Mouse (Mus musculus) G1E (cell line): ENCODE data around the gene Rbmx2. TPM values are rescaled to one million over a fixed set of nuclear protein-coding genes. Genes with fewer than 3 reads are reported as not detected.
A peak's percentile ranks its signal among the peaks of the same experiment; 100 is the strongest.

Source experiments
- ATAC-seq: 2 replicates; pipeline ENCODE4 v1.8.0; 2016; ENCODE audit warnings: mild to moderate bottlenecking; ENCODE audit not compliant: insufficient number of reproducible peaks, poor library complexity, low FRiP score, severe bottlenecking; ENCODE audit errors: extremely low read depth
- DNase-seq: peaks from one replicate; pipeline ENCODE4 v3.0.0; 2012; ENCODE audit warnings: low spot score
- H3K27me3 ChIP-seq: 2 replicates; pipeline ENCODE4 v1.6.1; 2012; ENCODE audit warnings: mild to moderate bottlenecking, low read length, inconsistent platforms; ENCODE audit not compliant: insufficient read depth
- H3K36me3 ChIP-seq: replicated peaks from 2 replicates; pipeline ENCODE3; 2012; ENCODE audit warnings: mild to moderate bottlenecking, inconsistent platforms
- H3K4me1 ChIP-seq: 2 replicates; pipeline ENCODE4 v1.6.1; 2012; ENCODE audit warnings: low read depth, low read length, inconsistent platforms, mixed read lengths; ENCODE audit not compliant: insufficient read depth
- H3K4me3 ChIP-seq: 2 replicates; pipeline ENCODE4 v1.5.1; 2012; ENCODE audit warnings: low read depth, mild to moderate bottlenecking, inconsistent platforms, low read length, moderate library complexity, mixed read lengths
- H3K9me3 ChIP-seq: replicated peaks from 2 replicates; pipeline ENCODE4 v1.6.1; 2012; ENCODE audit warnings: inconsistent platforms
- CTCF ChIP-seq: IDR thresholded peaks from 2 replicates; pipeline ENCODE4 v1.5.1; 2012; ENCODE audit warnings: low read depth, low read length, inconsistent platforms, mixed read lengths
- GATA1 ChIP-seq: IDR thresholded peaks from 2 replicates; pipeline ENCODE4 v1.6.1; 2012; ENCODE audit warnings: borderline replicate concordance, low read length, inconsistent platforms, mixed read lengths
- GATA2 ChIP-seq: IDR thresholded peaks from 2 replicates; pipeline ENCODE4 v1.6.1; 2012; ENCODE audit warnings: low read depth, low read length, inconsistent platforms, borderline replicate concordance
- POLR2AphosphoS5 ChIP-seq: IDR thresholded peaks from 2 replicates; pipeline ENCODE4 v1.6.1; 2012; ENCODE audit warnings: low read depth, low read length, inconsistent platforms; ENCODE audit not compliant: insufficient replicate concordance
- TAL1 ChIP-seq: conservative IDR thresholded peaks from 2 replicates; pipeline ENCODE4 v1.6.1; 2012; ENCODE audit warnings: low read depth, low read length, inconsistent platforms, mixed read lengths
- polyA plus RNA-seq: library from polyadenylated mRNA; stranded (reverse); fragments of >175 nt; gene quantifications from 2 replicates; pipeline ENCODE4 v1.2.3, GENCODE M21; 2012
- total RNA-seq, 2 experiments: library from RNA; stranded (forward) in 1 of 2; stranded (reverse) in 1 of 2; fragments of 200-1000 nt in 1 of 2; fragments of >200 nt in 1 of 2; fragmentation: Nextera tagmentation in 1 of 2; gene quantifications; 2 replicates each; pipeline ENCODE4 v1.2.3; 2014 to 2017

Rbmx2 gene
- total RNA-seq (2014; fragmentation: Nextera tagmentation) (16.2 and 17.0 TPM in 2 replicates), total RNA-seq (2017) (19.9 and 20.7 TPM in 2 replicates), polyA plus RNA-seq (11.2 and 11.4 TPM in 2 replicates)

GRCm38 (mm10) chrX:48694864-48695371, at the start of gene Rbmx2:
Gene Rbmx2, plus strand, starts transcription at chrX:48695004.
- TF ChIP-seq TAL1: no peak
- no peak for TF ChIP-seq GATA2
- TF ChIP-seq CTCF: no peak
- TF ChIP-seq GATA1: no peak
- TF ChIP-seq POLR2AphosphoS5: no peak
- H3K4me1 ChIP-seq: peaks cover 13% of the 10 kb centered on the region
- H3K36me3 ChIP-seq: peaks cover 19% of the 10 kb centered on the region
- DNase-seq (peak; percentile 73), ATAC-seq (peak; percentile 73)
- H3K4me3 ChIP-seq: peak within 1 kb of the TSS; percentile 76
- H3K27me3 ChIP-seq: no peaks in the 10 kb centered on the region
- H3K9me3 ChIP-seq: no peaks in the 10 kb centered on the region

DNA sequence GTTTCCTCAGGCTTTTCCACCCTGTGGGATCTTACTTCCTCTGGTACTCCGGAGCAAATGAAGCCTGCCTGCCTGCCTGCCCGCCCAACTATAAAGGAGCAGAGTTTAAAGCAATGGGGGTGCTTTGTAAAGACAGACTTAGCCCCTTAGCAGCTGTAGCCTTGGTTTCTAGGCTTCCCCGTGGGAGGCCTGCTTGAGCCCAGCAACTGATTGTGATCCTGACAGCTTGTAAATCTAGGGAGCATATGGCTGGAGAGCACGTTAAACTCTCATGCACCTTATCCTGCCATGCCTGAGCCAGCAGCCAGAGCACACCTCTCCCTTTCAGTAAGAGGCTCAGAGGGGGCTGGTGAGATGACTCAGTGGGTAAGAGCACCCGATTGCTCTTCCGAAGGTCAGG, 28.0 kb upstream of the Rbmx2 start:
- Histone ChIP-seq H3K9me3 (no peaks in the 10 kb centered on the region), H3K27me3 (no peaks in the 10 kb centered on the region), H3K4me3 (no peak overlapping the region), H3K4me1 (no peaks in the 10 kb centered on the region), H3K36me3 (peaks cover 2% of the 10 kb centered on the region)
- TF ChIP-seq GATA2 (no peak), GATA1 (no peak), TAL1 (no peak), POLR2AphosphoS5 (no peak), CTCF (no peak)
- no peak for DNase-seq
- ATAC-seq: no peak

DNA sequence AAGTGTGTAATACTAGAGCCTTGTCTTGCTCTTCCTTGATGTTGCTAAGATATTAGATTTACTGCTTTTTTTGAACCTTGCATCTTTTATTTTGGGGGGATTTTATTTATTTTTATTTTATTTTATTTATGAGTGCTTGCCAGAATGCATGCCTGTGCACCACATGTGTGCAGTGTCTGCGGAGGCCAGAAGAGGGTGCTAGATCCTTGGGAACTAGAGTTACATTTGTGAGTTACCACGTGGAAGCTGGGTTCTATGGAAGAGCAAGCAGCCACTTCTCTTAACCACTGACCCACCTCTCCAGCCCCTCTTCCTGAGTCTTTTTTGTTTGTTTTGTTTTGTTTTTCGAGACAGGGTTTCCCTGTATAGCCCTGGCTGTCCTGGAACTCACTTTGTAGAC, 25.2 kb upstream of the Rbmx2 start:
- no peak overlapping the region for H3K4me3 ChIP-seq
- no peak for DNase-seq
- no peaks in the 10 kb centered on the region for H3K36me3 ChIP-seq
- no peaks in the 10 kb centered on the region for H3K9me3 ChIP-seq
- no peak for TF ChIP-seq POLR2AphosphoS5
- TF ChIP-seq TAL1: no peak
- TF ChIP-seq CTCF: no peak
- TF ChIP-seq GATA1: no peak
- TF ChIP-seq GATA2: no peak
- no peak for ATAC-seq
- H3K4me1 ChIP-seq: no peaks in the 10 kb centered on the region
- no peaks in the 10 kb centered on the region for H3K27me3 ChIP-seq

GRCm38 (mm10) chrX:48671714-48672113, 23.1 kb upstream of the Rbmx2 start:
- TF ChIP-seq TAL1 (no peak), POLR2AphosphoS5 (no peak), GATA2 (no peak), GATA1 (no peak), CTCF (no peak)
- no peak for DNase-seq
- Histone ChIP-seq H3K4me1 (no peaks in the 10 kb centered on the region), H3K36me3 (no peaks in the 10 kb centered on the region), H3K27me3 (no peaks in the 10 kb centered on the region), H3K9me3 (no peaks in the 10 kb centered on the region), H3K4me3 (no peak overlapping the region)
- no peak for ATAC-seq

- no peaks in the 10 kb centered on the region for H3K27me3 ChIP-seq
- H3K36me3 ChIP-seq: no peaks in the 10 kb centered on the region
- TF ChIP-seq GATA1: no peak
- no peak for TF ChIP-seq GATA2
- TF ChIP-seq TAL1: no peak
- TF ChIP-seq POLR2AphosphoS5: no peak
- no peak for TF ChIP-seq CTCF
- DNase-seq: no peak
- H3K9me3 ChIP-seq: no peaks in the 10 kb centered on the region
- no peaks in the 10 kb centered on the region for H3K4me1 ChIP-seq
- ATAC-seq: no peak
- H3K4me3 ChIP-seq: no peak within 1 kb of the TSS
Observed at GRCm38 (mm10) chrX:48674171-48674570, 20.6 kb upstream of the Rbmx2 start, which contains the start of gene Gpr119. Gene Gpr119, minus strand, starts transcription at chrX:48674478.

GRCm38 (mm10) chrX:48683451-48683850, 11.4 kb upstream of the Rbmx2 start:
- Histone ChIP-seq H3K4me3 (no peak overlapping the region), H3K9me3 (no peaks in the 10 kb centered on the region), H3K36me3 (no peaks in the 10 kb centered on the region), H3K27me3 (no peaks in the 10 kb centered on the region), H3K4me1 (no peaks in the 10 kb centered on the region)
- no peak for DNase-seq
- no peak for TF ChIP-seq GATA2
- TF ChIP-seq GATA1: no peak
- peak; percentile 14; the same call in 1 of the 2 replicates for TF ChIP-seq CTCF
- no peak for TF ChIP-seq POLR2AphosphoS5
- TF ChIP-seq TAL1: no peak
- no peak for ATAC-seq
